Mouse (Mus musculus) CD4-positive naive resting alpha-beta T cell, adult 76 days (primary cell): ENCODE results near the gene Rims3. TPM values are rescaled to one million over a fixed set of nuclear protein-coding genes. Genes with fewer than 3 reads are reported as not detected.

Experiments
- total RNA-seq: library from RNA; stranded (reverse); gene quantifications from one replicate; pipeline ENCODE4 v1.2.4, GENCODE M21; 2023

Rims3 gene
- 2.8 TPM for total RNA-seq

GRCm38 (mm10) chr4:120854588-120855319 is at the start of gene Rims3:
TSS of gene Rims3 (plus strand) at chr4:120854816.

GRCm38 (mm10) chr4:120831472-120831871 is 23.1 kb upstream of the Rims3 start, which contains the start of gene Nfyc:
TSS of gene Nfyc (minus strand) at chr4:120831572.

GRCm38 (mm10) chr4:120924554-120925299 is 70.1 kb downstream of the Rims3 start, which contains the start of gene Exo5:
TSS of gene Exo5 (minus strand) at chr4:120925017.

Other genes with a start within 250 kb of the Rims3 start
- gene Cited4, start 188.2 kb upstream of the Rims3 start, total RNA-seq, result 0.47 TPM
- not detected for gene Kcnq4, start 106.2 kb upstream of the Rims3 start, total RNA-seq
- gene Nfyc, start 23.2 kb upstream of the Rims3 start, total RNA-seq, result 101 TPM
- gene Exo5, start 70.2 kb downstream of the Rims3 start, total RNA-seq, result 7.9 TPM
- gene Zfp69, start 96.9 kb downstream of the Rims3 start, total RNA-seq, result 9.2 TPM
- 146 TPM for gene Smap2, start 162.4 kb downstream of the Rims3 start, total RNA-seq
- not detected for gene Col9a2, start 184.6 kb downstream of the Rims3 start, total RNA-seq
- gene Zmpste24, start 243.4 kb downstream of the Rims3 start, total RNA-seq, result 31.1 TPM